Mouse (Mus musculus): ENCODE data around the gene Hist1h4j. TPM values are rescaled to one million over a fixed set of nuclear protein-coding genes. Genes with fewer than 3 reads are reported as not detected.
"Not testable (repeated sequence)": the region's sequence is repeated elsewhere in the genome, so short reads cannot be mapped to it uniquely, and the experiment has no call there.

The Hist1h4j gene
- polyA plus RNA-seq, 1 experiment: 1.7 TPM

DNA sequence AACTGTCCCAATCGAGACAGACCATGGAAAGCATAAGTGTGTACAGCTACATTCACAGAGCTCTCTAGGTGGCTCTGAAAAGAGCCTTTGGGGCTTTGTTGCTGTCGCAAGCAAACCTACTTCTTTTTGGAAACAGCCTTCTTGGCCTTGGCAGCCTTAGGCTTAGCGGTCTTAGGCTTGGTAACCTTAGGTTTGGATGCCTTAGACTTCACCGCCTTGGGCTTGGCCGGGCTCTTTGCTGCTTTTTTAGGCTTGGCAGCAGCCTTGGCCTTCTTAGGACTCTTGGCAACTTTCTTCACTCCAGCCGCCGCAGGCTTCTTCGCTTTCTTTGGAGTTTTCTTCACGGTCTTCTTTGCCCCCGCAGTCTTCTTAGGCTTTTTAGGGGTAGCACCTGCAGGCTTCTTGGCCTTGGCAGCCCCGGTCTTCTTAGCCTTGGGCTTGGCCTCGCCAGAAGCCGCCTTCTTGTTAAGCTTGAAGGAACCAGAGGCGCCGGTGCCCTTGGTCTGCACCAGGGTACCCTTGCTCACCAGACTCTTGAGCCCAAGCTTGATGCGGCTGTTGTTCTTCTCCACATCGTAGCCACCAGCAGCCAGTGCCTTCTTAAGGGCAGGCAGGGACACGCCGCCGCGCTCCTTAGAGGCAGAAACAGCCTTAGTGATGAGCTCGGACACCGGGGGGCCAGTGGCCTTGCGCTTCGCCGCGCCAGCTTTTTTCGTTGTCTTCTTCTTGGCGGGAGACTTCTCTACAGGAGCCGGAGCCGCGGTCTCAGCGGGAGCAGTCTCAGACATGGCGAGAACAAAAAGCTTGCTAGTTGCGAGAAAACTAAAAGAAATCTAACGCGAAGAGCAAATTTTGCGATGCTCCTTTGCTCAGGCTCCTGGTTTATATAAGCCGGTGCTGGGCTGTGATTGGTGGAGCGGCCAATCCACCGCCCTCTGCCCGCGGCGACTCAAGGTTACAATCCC is 45.2 kb downstream of the Hist1h4j start, which contains the start of gene Hist1h1b:
Gene Hist1h1b, minus strand, starts transcription at position 859 of the 965 bp plus-strand sequence.
- peak; percentile 27 for DNase-seq (ENCODE audit: low spot score)

DNA sequence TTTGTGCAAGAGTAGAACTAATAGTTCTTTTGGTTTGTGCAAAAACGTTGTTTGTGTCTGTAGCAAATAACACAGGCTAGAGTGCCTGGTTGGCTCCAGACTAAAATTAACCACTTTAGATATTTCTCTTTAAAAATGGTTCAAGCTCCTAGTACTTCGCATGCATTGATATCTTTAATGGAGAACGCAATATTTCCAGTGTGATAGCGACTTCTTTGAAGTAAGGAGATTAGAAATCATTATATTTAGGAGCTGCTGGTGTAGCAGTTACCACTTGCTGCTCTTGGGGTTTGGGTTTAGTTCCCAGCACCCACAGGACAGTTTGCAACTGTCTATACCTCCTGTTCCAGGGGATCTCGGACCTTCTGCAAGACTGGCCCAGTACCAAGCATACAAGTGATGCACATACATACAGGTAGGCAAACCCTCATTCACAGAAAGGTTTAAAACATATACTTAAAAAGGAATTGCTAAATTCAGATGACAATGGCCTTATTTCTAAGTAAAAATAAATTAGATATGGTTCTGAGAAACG is 46.2 kb downstream of the Hist1h4j start:
- DNase-seq (ENCODE audit: low spot score): no peak

DNA sequence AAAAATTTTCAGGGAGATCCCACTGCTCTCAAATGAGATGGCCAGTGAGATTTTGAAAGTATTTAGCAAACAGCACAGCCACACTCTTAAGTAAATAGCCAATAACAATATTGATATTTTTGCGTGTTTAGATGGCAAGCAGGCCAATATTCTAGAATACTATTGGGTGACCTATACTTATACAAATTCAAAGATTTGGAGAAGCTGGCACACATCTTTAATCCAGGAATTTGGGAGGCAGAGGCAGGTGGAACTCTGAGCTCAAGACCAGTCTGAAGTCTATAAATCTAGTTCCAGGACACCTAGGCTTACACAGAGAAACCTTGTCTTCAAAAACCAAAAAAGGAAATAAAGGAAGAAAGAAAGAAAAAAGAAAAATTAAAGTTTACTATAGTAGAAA is 46.8 kb downstream of the Hist1h4j start:
- DNase-seq (ENCODE audit: low spot score): no peak

DNA sequence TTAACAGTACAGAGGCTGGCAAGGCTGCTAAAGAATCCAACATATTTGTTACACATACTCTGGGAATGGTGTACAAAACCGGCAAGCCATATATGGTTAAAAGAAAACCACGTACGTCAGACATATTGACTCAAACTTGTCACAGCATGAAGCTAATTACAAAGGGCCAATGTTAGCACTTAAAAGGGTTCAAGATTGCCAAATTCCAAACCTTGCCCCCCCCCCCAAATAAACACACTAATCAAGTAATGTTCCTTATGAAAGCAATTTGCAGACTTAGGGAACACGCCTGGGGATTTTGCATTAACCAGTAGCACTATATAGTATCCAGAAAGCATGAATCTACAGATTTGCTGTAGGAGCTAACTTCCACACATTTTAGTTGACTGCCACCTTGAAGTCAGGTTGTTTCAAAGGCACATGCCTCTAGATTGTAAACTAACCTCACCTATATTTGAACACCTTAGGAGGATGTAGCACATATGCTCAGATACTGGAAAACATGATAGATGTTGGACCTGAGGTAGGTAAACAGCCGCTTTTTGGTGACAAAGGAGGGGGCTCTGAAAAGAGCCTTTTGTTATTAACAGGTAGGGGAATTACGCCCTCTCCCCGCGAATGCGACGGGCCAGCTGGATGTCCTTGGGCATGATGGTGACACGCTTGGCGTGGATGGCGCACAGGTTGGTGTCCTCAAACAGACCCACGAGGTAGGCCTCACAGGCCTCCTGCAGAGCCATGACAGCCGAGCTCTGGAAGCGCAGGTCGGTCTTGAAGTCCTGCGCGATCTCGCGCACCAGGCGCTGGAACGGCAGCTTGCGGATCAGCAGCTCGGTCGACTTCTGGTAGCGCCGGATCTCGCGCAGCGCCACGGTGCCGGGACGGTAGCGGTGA is 47.7 kb downstream of the Hist1h4j start:
- DNase-seq (ENCODE audit: low spot score): not testable (repeated sequence)

DNA sequence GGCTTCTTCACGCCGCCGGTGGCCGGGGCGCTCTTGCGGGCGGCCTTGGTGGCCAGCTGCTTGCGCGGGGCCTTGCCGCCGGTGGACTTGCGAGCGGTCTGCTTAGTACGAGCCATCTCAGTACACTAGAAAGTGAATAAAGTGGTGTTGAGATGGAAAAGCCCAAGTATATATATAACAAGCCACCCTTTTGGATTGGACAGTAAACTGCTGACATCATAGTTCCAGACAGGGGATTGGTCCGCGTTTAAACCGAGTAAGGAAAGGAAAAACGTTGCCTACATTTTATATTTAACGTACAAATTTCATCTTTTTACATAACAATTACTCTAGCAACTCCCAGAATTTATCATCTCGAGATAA is 48.4 kb downstream of the Hist1h4j start, which contains the start of gene Hist1h3i:
Gene Hist1h3i, minus strand, starts transcription at position 116 of the 363 bp plus-strand sequence.
- DNase-seq (ENCODE audit: low spot score): no peak

DNA sequence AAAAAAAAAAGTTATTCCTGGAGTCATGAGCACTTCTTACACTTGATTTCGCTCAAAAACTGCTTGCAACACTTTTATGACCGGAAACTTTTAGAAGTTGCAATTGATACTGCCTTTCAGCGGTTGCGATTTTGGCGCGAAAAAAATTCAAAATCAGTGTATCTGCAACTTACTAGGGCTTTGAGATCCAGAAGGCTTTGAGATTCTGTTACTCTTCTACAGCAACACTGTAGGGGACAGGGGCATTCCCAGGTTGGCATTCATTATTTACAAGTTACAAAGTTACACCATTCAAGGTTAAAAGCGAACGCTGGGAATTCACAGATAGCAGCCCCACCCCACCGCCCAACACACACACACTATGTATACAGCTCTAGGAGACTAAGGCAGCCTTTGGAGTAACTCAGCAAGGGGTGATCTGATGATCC is 48.9 kb downstream of the Hist1h4j start:
- no peak for DNase-seq (ENCODE audit: low spot score)

DNA sequence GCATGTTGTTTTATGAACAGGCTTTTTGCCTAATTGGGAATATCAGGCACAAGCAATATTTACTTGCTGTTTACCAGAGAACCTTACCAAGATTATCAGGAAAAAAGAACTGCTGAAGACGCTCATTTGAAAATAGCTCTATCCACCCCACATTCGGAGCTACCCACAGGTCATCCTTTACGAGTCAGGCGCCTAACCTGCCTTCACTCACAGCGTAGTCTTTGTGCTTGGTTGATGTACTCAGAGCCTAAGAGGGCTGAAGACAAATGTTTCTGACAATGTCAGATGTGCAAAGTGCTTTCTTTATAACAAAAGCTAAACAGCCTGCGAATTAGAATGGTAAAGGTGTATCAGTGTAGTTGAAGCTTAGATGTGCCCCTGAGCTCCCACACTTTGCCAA is 49.4 kb downstream of the Hist1h4j start:
- no peak for DNase-seq (ENCODE audit: low spot score)

Other genes with a start within 250 kb of the Hist1h4j start
- gene AK157302, start 239.8 kb upstream of the Hist1h4j start, polyA plus RNA-seq (2012; rRNA removed): 0.86 and 1.2 TPM in 2 replicates
- 21.2 and 21.6 TPM in 2 replicates for gene Gm11273, start 233.6 kb upstream of the Hist1h4j start, polyA plus RNA-seq (2012; rRNA removed)
- 8.4 and 8.6 TPM in 2 replicates for gene Zkscan8, start 203.9 kb upstream of the Hist1h4j start, polyA plus RNA-seq (2012; rRNA removed)
- not detected in 2 replicates for gene Olfr1366, start 192.3 kb upstream of the Hist1h4j start, polyA plus RNA-seq (2012; rRNA removed)
- not detected in 2 replicates for gene Olfr1535, start 175.2 kb upstream of the Hist1h4j start, polyA plus RNA-seq (2012; rRNA removed)
- gene Olfr1364, start 153.3 kb upstream of the Hist1h4j start, polyA plus RNA-seq (2012; rRNA removed): not detected in 2 replicates
- gene Olfr1362, start 121.0 kb upstream of the Hist1h4j start, polyA plus RNA-seq (2012; rRNA removed): not detected in 2 replicates
- not detected in 2 replicates for gene Olfr11, start 92.5 kb upstream of the Hist1h4j start, polyA plus RNA-seq (2012; rRNA removed)
- gene Olfr1361, start 71.7 kb upstream of the Hist1h4j start, polyA plus RNA-seq (2012; rRNA removed): not detected in 2 replicates
- not detected in 2 replicates for gene Olfr1360, start 57.7 kb upstream of the Hist1h4j start, polyA plus RNA-seq (2012; rRNA removed)
- gene Olfr1359, start 37.0 kb upstream of the Hist1h4j start, polyA plus RNA-seq (2012; rRNA removed): not detected in 2 replicates
- 0.91 TPM in 1 of 2 replicates, not detected in the other for gene Hist1h2bl, start 18.9 kb upstream of the Hist1h4j start, polyA plus RNA-seq (2012; rRNA removed)
- gene Hist1h2ai, start 18.6 kb upstream of the Hist1h4j start, polyA plus RNA-seq (2012; rRNA removed): not detected in 2 replicates
- not detected in 2 replicates for gene Hist1h3h, start 17.4 kb upstream of the Hist1h4j start, polyA plus RNA-seq (2012; rRNA removed)
- 0.25 TPM in 1 of 2 replicates, not detected in the other for gene Hist1h2bm, start 13.0 kb upstream of the Hist1h4j start, polyA plus RNA-seq (2012; rRNA removed)
- gene Hist1h4k, start 15.4 kb downstream of the Hist1h4j start, polyA plus RNA-seq (2012; rRNA removed): 1.4 and 1.5 TPM in 2 replicates
- gene Hist1h2ak, start 18.8 kb downstream of the Hist1h4j start, polyA plus RNA-seq (2012; rRNA removed): 0.28 TPM in 1 of 2 replicates, not detected in the other
- 0.96 and 1.9 TPM in 2 replicates for gene Hist1h2bn, start 19.1 kb downstream of the Hist1h4j start, polyA plus RNA-seq (2012; rRNA removed)
- gene Hist1h1b, start 45.6 kb downstream of the Hist1h4j start, polyA plus RNA-seq (2012; rRNA removed): 0.39 and 0.44 TPM in 2 replicates
- gene Hist1h3i, start 48.3 kb downstream of the Hist1h4j start, polyA plus RNA-seq (2012; rRNA removed): 0.65 and 0.96 TPM in 2 replicates
- gene Hist1h2an, start 52.2 kb downstream of the Hist1h4j start, polyA plus RNA-seq (2012; rRNA removed): not detected in 2 replicates
- gene Hist1h2bp, start 52.4 kb downstream of the Hist1h4j start, polyA plus RNA-seq (2012; rRNA removed): 0.16 TPM in 1 of 2 replicates, not detected in the other
- gene Hist1h2bq, start 75.1 kb downstream of the Hist1h4j start, polyA plus RNA-seq (2012; rRNA removed): 2.7 TPM in 2 replicates
- not detected in 2 replicates for gene Hist1h2ao, start 75.4 kb downstream of the Hist1h4j start, polyA plus RNA-seq (2012; rRNA removed)
- gene Hist1h4m, start 76.7 kb downstream of the Hist1h4j start, polyA plus RNA-seq (2012; rRNA removed): not detected in 2 replicates
- gene Hist1h4n, start 97.1 kb downstream of the Hist1h4j start, polyA plus RNA-seq (2012; rRNA removed): 3.2 and 5.1 TPM in 2 replicates
- 0.54 and 1.5 TPM in 2 replicates for gene Hist1h2ap, start 98.4 kb downstream of the Hist1h4j start, polyA plus RNA-seq (2012; rRNA removed)
- 0.73 and 0.88 TPM in 2 replicates for gene Hist1h2br, start 98.7 kb downstream of the Hist1h4j start, polyA plus RNA-seq (2012; rRNA removed)
- 1.7 TPM in 2 replicates for gene Zfp184, start 210.0 kb downstream of the Hist1h4j start, polyA plus RNA-seq (2012; rRNA removed)
- gene Pom121l2, start 246.1 kb downstream of the Hist1h4j start, polyA plus RNA-seq (2012; rRNA removed): not detected in 2 replicates